Mouse (Mus musculus) MEL (cell line): ENCODE results near the gene Igsf21. TPM values are rescaled to one million over a fixed set of nuclear protein-coding genes. Genes with fewer than 3 reads are reported as not detected.

Experiments used
- DNase-seq: peaks from one replicate; pipeline ENCODE4 v3.0.0; 2011; ENCODE audit warnings: low read depth, low spot score
- H3K27ac ChIP-seq: 2 replicates; pipeline ENCODE4 v1.5.1; 2012; ENCODE audit warnings: low read depth, mild to moderate bottlenecking, control low read depth, low read length, moderate library complexity; ENCODE audit not compliant: control insufficient read depth
- H3K27me3 ChIP-seq, 2 experiments: fragments of 150-350 bp in 1 of 2; sonication (generic) in 1 of 2; 2 replicates each; pipeline ENCODE4 v1.6.1; 2012; ENCODE audit warnings: low read length in 2 of 2, mild to moderate bottlenecking in 2 of 2, improper control_type of control experiment in 1 of 2, moderate library complexity in 1 of 2; ENCODE audit not compliant: insufficient read depth in 2 of 2, control insufficient read depth in 1 of 2
- H3K36me3 ChIP-seq, 2 experiments: 2 replicates each; pipeline ENCODE4 v1.6.1; 2012 to 2014; ENCODE audit warnings: low read length in 2 of 2, improper control_type of control experiment in 1 of 2, inconsistent platforms in 1 of 2, mild to moderate bottlenecking in 1 of 2; ENCODE audit not compliant: insufficient read depth in 2 of 2, control insufficient read depth in 1 of 2
- H3K4me1 ChIP-seq, 2 experiments: fragments of 150-350 bp in 1 of 2; sonication (generic) in 1 of 2; 2 replicates each; pipeline ENCODE4 v1.6.1; 2012; ENCODE audit warnings: low read length in 2 of 2, improper control_type of control experiment in 1 of 2, mild to moderate bottlenecking in 1 of 2; ENCODE audit not compliant: insufficient read depth in 2 of 2, control insufficient read depth in 1 of 2
- H3K4me3 ChIP-seq, 2 experiments: fragments of 150-350 bp in 1 of 2; sonication (generic) in 1 of 2; 2 replicates each; pipeline ENCODE4 v1.5.1; 2012; ENCODE audit warnings: low read depth in 2 of 2, low read length in 2 of 2, mild to moderate bottlenecking in 2 of 2, moderate library complexity in 2 of 2, control low read depth in 1 of 2, improper control_type of control experiment in 1 of 2; ENCODE audit not compliant: control insufficient read depth in 1 of 2, insufficient read depth in 1 of 2
- H3K79me2 ChIP-seq: 2 replicates; pipeline ENCODE4 v1.6.1; 2012; ENCODE audit warnings: mild to moderate bottlenecking, low read length, moderate library complexity; ENCODE audit not compliant: control insufficient read depth, poor library complexity, insufficient read depth
- H3K9ac ChIP-seq: 2 replicates; pipeline ENCODE4 v1.6.1; 2012; ENCODE audit warnings: low read depth, mild to moderate bottlenecking, control low read depth, low read length, moderate library complexity; ENCODE audit not compliant: control insufficient read depth, poor library complexity, severe bottlenecking
- H3K9me3 ChIP-seq: fragments of 150-350 bp; sonication (generic); replicated peaks from 2 replicates; pipeline ENCODE4 v1.6.1; 2012; ENCODE audit warnings: mild to moderate bottlenecking, low read length, improper control_type of control experiment, moderate library complexity; ENCODE audit not compliant: insufficient read depth
- CHD1 ChIP-seq: IDR thresholded peaks from 2 replicates; pipeline ENCODE4 v1.6.1; 2012; ENCODE audit warnings: low read depth, mild to moderate bottlenecking, inconsistent platforms, low read length, improper control_type of control experiment
- CHD2 ChIP-seq: IDR thresholded peaks from 2 replicates; pipeline ENCODE4 v1.6.1; 2011; ENCODE audit warnings: low read length, improper control_type of control experiment
- CTCF ChIP-seq, 3 experiments: IDR thresholded peaks in 2 of 3; conservative IDR thresholded peaks in 1 of 3; 2 replicates each; pipeline ENCODE4 v1.5.1; 2011 to 2012; ENCODE audit warnings: low read length in 3 of 3, low read depth in 2 of 3, mild to moderate bottlenecking in 2 of 3, improper control_type of control experiment in 1 of 3, inconsistent platforms in 1 of 3, mixed read lengths in 1 of 3, moderate library complexity in 1 of 3; ENCODE audit not compliant: control insufficient read depth in 1 of 3, insufficient read depth in 1 of 3, poor library complexity in 1 of 3, severe bottlenecking in 1 of 3
- E2F4 ChIP-seq: IDR thresholded peaks from 2 replicates; pipeline ENCODE4 v1.6.1; 2011; ENCODE audit warnings: low read depth, low read length, improper control_type of control experiment, borderline replicate concordance
- GABPA ChIP-seq: IDR thresholded peaks from 2 replicates; pipeline ENCODE4 v1.6.1; 2012; ENCODE audit warnings: low read depth, mild to moderate bottlenecking, inconsistent platforms, low read length, improper control_type of control experiment, moderate library complexity
- KAT2A ChIP-seq: conservative IDR thresholded peaks from 2 replicates; pipeline ENCODE4 v1.6.1; 2012; ENCODE audit warnings: low read depth, low read length, improper control_type of control experiment, inconsistent platforms
- MAFK ChIP-seq: IDR thresholded peaks from 2 replicates; pipeline ENCODE4 v1.6.1; 2011; ENCODE audit warnings: low read depth, mild to moderate bottlenecking, low read length, improper control_type of control experiment, borderline replicate concordance
- MAZ ChIP-seq: IDR thresholded peaks from 2 replicates; pipeline ENCODE4 v1.6.1; 2012; ENCODE audit warnings: low read depth, mild to moderate bottlenecking, inconsistent platforms, low read length, improper control_type of control experiment
- MEF2A ChIP-seq: IDR thresholded peaks from 2 replicates; pipeline ENCODE4 v1.6.1; 2014; ENCODE audit warnings: low read depth, mild to moderate bottlenecking, inconsistent platforms, low read length, improper control_type of control experiment; ENCODE audit not compliant: poor library complexity, insufficient replicate concordance, severe bottlenecking; ENCODE audit errors: extremely low read depth
- MXI1 ChIP-seq: IDR thresholded peaks from 2 replicates; pipeline ENCODE4 v1.6.1; 2011; ENCODE audit warnings: mild to moderate bottlenecking, low read depth, low read length, improper control_type of control experiment
- MYB ChIP-seq: IDR thresholded peaks from 2 replicates; pipeline ENCODE4 v1.6.1; 2011; ENCODE audit warnings: mild to moderate bottlenecking, low read depth, low read length, improper control_type of control experiment
- NELFE ChIP-seq: IDR thresholded peaks from 2 replicates; pipeline ENCODE4 v1.6.1; 2011; ENCODE audit warnings: low read depth, low read length, improper control_type of control experiment
- NRF1 ChIP-seq: IDR thresholded peaks from 2 replicates; pipeline ENCODE4 v1.6.1; 2014; ENCODE audit warnings: low read depth, mild to moderate bottlenecking, inconsistent platforms, low read length, improper control_type of control experiment, moderate library complexity; ENCODE audit not compliant: poor library complexity, insufficient read depth, severe bottlenecking
- POLR2AphosphoS2 ChIP-seq: IDR thresholded peaks from 2 replicates; pipeline ENCODE4 v1.6.1; 2011; ENCODE audit warnings: low read length, improper control_type of control experiment
- POLR2AphosphoS5 ChIP-seq: IDR thresholded peaks from 2 replicates; pipeline ENCODE4 v1.6.1; 2012; ENCODE audit warnings: low read depth, borderline replicate concordance, mild to moderate bottlenecking, inconsistent platforms, low read length, moderate library complexity, mixed read lengths
- RAD21 ChIP-seq: IDR thresholded peaks from 2 replicates; pipeline ENCODE4 v1.6.1; 2011; ENCODE audit warnings: mild to moderate bottlenecking, low read depth, low read length, improper control_type of control experiment
- SIN3A ChIP-seq: IDR thresholded peaks from 2 replicates; pipeline ENCODE4 v1.6.1; 2012; ENCODE audit warnings: low read length, improper control_type of control experiment, inconsistent platforms
- TCF12 ChIP-seq: IDR thresholded peaks from 2 replicates; pipeline ENCODE4 v1.6.1; 2014; ENCODE audit warnings: low read depth, mild to moderate bottlenecking, inconsistent platforms, low read length, improper control_type of control experiment, moderate library complexity
- UBTF ChIP-seq: IDR thresholded peaks from 2 replicates; pipeline ENCODE4 v1.6.1; 2012; ENCODE audit warnings: low read depth, mild to moderate bottlenecking, inconsistent platforms, low read length, improper control_type of control experiment, moderate library complexity, borderline replicate concordance; ENCODE audit not compliant: insufficient read depth
- polyA plus RNA-seq, 2 experiments: library from polyadenylated mRNA; stranded (reverse) in 1 of 2; unstranded in 1 of 2; fragments of >175 nt in 1 of 2; fragments of >200 nt in 1 of 2; gene quantifications; 2 replicates each; pipeline versions ENCODE4 v1.2.1 to v1.2.4; 2012; ENCODE audit warnings: low replicate concordance in 2 of 2, low read depth in 1 of 2; ENCODE audit not compliant: insufficient read length in 2 of 2, insufficient read depth in 1 of 2, missing spikeins in 1 of 2
- total RNA-seq: library from RNA; depleted of rRNA; stranded (reverse); fragments of 300-350 nt; gene quantifications from 2 replicates; pipeline ENCODE4 v1.2.3, GENCODE M21; 2012

Gene Igsf21
- total and polyA plus RNA-seq, 3 experiments = not detected

DNA sequence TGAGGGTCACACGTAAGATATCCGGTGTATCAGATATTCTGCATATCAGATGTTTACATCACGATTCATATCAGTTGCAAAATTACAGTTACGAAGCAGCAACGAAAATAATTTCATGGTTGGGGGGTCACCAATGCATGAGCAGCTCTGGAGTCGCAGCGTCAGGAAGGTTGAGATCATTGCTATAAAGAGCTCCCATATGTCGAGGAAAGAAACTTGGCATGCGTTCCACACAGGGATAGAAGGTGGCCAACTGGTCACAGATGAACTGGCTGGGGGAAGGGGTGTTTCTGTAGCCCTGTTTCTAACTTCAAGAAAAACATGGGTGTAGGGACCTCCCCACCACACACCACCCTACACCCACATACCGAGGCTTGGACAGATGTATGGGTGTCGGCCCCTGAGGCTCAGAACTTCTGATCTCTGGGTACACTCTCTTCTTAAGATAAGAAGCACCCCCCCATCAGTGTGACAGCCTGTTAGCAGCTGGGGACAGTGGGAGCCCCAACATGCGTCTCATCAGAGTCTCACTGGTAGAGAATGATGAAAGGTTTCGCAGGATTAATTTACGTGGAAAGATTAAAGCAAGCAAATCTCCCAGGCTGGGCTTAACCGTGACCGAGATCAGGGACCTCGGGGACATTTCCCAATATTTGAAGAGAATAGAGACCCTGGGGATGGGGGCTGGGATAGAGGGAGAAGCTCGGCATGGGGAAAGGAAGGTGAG is 54.1 kb downstream of the Igsf21 start:
- no peak for DNase-seq
- no peaks in the 10 kb centered on the region for H3K27me3 ChIP-seq
- no peaks in the 10 kb centered on the region for H3K4me1 ChIP-seq
- H3K27ac ChIP-seq = no peak overlapping the region
- H3K36me3 ChIP-seq = no peaks in the 10 kb centered on the region
- no peak overlapping the region for H3K9ac ChIP-seq
- H3K9me3 ChIP-seq = no peaks in the 10 kb centered on the region
- no peak overlapping the region for H3K4me3 ChIP-seq
- H3K79me2 ChIP-seq = no peaks in the 10 kb centered on the region
- no peak for TF ChIP-seq SIN3A
- TF ChIP-seq NRF1 = no peak
- no peak for TF ChIP-seq NELFE
- TF ChIP-seq POLR2AphosphoS5 = no peak
- TF ChIP-seq KAT2A = no peak
- TF ChIP-seq MAFK = no peak
- TF ChIP-seq, all 39 proteins: peak for 0

DNA sequence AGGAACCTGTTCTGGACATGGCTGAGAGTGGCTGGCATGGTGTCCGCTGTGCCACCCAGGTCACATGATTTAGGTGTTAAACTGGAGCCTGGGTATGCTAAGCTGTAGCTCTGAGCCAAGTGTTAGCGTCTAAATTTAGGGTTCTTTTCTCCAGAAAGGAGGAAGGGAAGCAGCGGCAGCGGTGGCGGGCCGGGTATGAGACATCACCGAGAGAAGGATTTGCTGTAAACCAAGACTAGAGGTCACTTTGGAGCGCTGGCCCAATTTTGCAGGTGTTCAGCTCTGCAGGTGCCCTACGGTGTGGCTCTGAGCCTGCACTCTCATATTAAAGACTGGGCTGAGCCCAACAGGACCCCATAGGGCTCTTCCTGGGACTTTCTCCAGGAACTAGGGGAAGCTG is 57.0 kb downstream of the Igsf21 start:
- H3K79me2 ChIP-seq = no peaks in the 10 kb centered on the region
- H3K4me3 ChIP-seq = no peak overlapping the region
- no peaks in the 10 kb centered on the region for H3K36me3 ChIP-seq
- no peaks in the 10 kb centered on the region for H3K27me3 ChIP-seq
- TF ChIP-seq MYB (no peak), MAZ (no peak), UBTF (no peak), CHD2 (no peak), CHD1 (no peak), MAFK (no peak), CTCF (IDR thresholded peaks at IDR 0.05 in 2 of 3, conservative IDR thresholded peaks at IDR 0.05 in 1 of 3; ENCODE audit: control insufficient read depth in 1 of 3, insufficient read depth in 1 of 3, low read depth in 2 of 3, low read length in 3 of 3, poor library complexity in 1 of 3, severe bottlenecking in 1 of 3) (no peak), KAT2A (no peak), GABPA (no peak), MEF2A (no peak), POLR2AphosphoS5 (no peak), TCF12 (no peak), RAD21 (no peak), MXI1 (no peak), E2F4 (no peak), POLR2AphosphoS2 (no peak)
- H3K4me1 ChIP-seq = no peaks in the 10 kb centered on the region
- DNase-seq = no peak
- H3K27ac ChIP-seq = no peak overlapping the region
- no peak overlapping the region for H3K9ac ChIP-seq
- no peaks in the 10 kb centered on the region for H3K9me3 ChIP-seq
